Mouse (Mus musculus): ENCODE data around the gene Ugt1a8. TPM values are rescaled to one million over a fixed set of nuclear protein-coding genes. Genes with fewer than 3 reads are reported as not detected.
"Not testable (repeated sequence)": the region's sequence is repeated elsewhere in the genome, so short reads cannot be mapped to it uniquely, and the experiment has no call there.

Ugt1a8 gene
- not detected in 2 replicates for polyA plus RNA-seq (2012; rRNA removed)

- 38% methylated on average over 3 of the region's 3 CpGs for WGBS
Measured at GRCm38 (mm10) chr1:88087513-88087912, at the start of gene Ugt1a8. Ugt1a8 (plus strand) TSS chr1:88087813.

GRCm38 (mm10) chr1:88043044-88043443 is 44.6 kb upstream of the Ugt1a8 start:
- WGBS, result 83% methylated on average over 1 of the region's 2 CpGs
- DNase-seq (ENCODE audit: low read depth, low spot score), result not testable (repeated sequence)

More at GRCm38 (mm10) chr1:88087513-88087912, at the start of gene Ugt1a8:
- no peak for DNase-seq (ENCODE audit: low read depth, low spot score)

- not testable (repeated sequence) for DNase-seq (ENCODE audit: low read depth, low spot score)
- 76% methylated on average over 4 of the region's 5 CpGs for WGBS
Measured at GRCm38 (mm10) chr1:88044832-88045437, 42.7 kb upstream of the Ugt1a8 start.

GRCm38 (mm10) chr1:88047408-88047807 is 40.2 kb upstream of the Ugt1a8 start:
- DNase-seq (ENCODE audit: low read depth, low spot score), result not testable (repeated sequence)
- WGBS, result 94% methylated on average over 2 of the region's 2 CpGs

- 63% methylated on average over 1 of the region's 1 CpGs for WGBS
- DNase-seq (ENCODE audit: low read depth, low spot score), result no peak
Measured at GRCm38 (mm10) chr1:88055088-88055487, 32.5 kb upstream of the Ugt1a8 start, which contains the start of gene Ugt1a10. Ugt1a10 (plus strand) TSS chr1:88055388.

GRCm38 (mm10) chr1:88066472-88067102 is 21.0 kb upstream of the Ugt1a8 start:
- DNase-seq (ENCODE audit: low read depth, low spot score), result not testable (repeated sequence)
- 89% methylated on average over 1 of the region's 2 CpGs for WGBS

GRCm38 (mm10) chr1:88070495-88070894 is 17.1 kb upstream of the Ugt1a8 start, which contains the start of gene Ugt1a9:
Ugt1a9 (plus strand) TSS chr1:88070800.
- 28% methylated on average over 2 of the region's 2 CpGs for WGBS
- DNase-seq (ENCODE audit: low read depth, low spot score), result no peak

- WGBS, result 83% methylated on average over 4 of the region's 4 CpGs
Measured at GRCm38 (mm10) chr1:88070902-88071301, 16.7 kb upstream of the Ugt1a8 start.

GRCm38 (mm10) chr1:88074471-88074870 is 13.1 kb upstream of the Ugt1a8 start:
- no peak for DNase-seq (ENCODE audit: low read depth, low spot score)
- whole genome bisulfite sequencing, result 87% methylated on average over 2 of the region's 2 CpGs

More at GRCm38 (mm10) chr1:88070902-88071301, 16.7 kb upstream of the Ugt1a8 start:
- no peak for DNase-seq (ENCODE audit: low read depth, low spot score)

GRCm38 (mm10) chr1:88077128-88077527 is 10.5 kb upstream of the Ugt1a8 start:
- 85% methylated on average over 1 of the region's 1 CpGs for WGBS
- no peak for DNase-seq (ENCODE audit: low read depth, low spot score)

- 96% methylated on average over 1 of the region's 1 CpGs for WGBS
Measured at GRCm38 (mm10) chr1:88081670-88082069, 5.9 kb upstream of the Ugt1a8 start.

GRCm38 (mm10) chr1:88086125-88086524 is 1.5 kb upstream of the Ugt1a8 start:
- WGBS, result 25% methylated on average over 1 of the region's 1 CpGs
- no peak for DNase-seq (ENCODE audit: low read depth, low spot score)

More at GRCm38 (mm10) chr1:88081670-88082069, 5.9 kb upstream of the Ugt1a8 start:
- no peak for DNase-seq (ENCODE audit: low read depth, low spot score)

GRCm38 (mm10) chr1:88092341-88092740 is 4.7 kb downstream of the Ugt1a8 start:
- no peak for DNase-seq (ENCODE audit: low read depth, low spot score)

- WGBS, result 18% methylated on average over 3 of the region's 3 CpGs
- DNase-seq (ENCODE audit: low read depth, low spot score), result not testable (repeated sequence)
Measured at GRCm38 (mm10) chr1:88094270-88094676, 6.7 kb downstream of the Ugt1a8 start.

- DNase-seq (ENCODE audit: low read depth, low spot score), result peak; percentile 61
- WGBS, result 3% methylated on average over 10 of the region's 10 CpGs
Measured at GRCm38 (mm10) chr1:88094941-88095492, 7.4 kb downstream of the Ugt1a8 start, which contains the start of gene Ugt1a7c. Ugt1a7c (plus strand) TSS chr1:88095062.

GRCm38 (mm10) chr1:88098546-88098945 is 10.9 kb downstream of the Ugt1a8 start:
- not testable (repeated sequence) for DNase-seq (ENCODE audit: low read depth, low spot score)
- WGBS, result 47% methylated on average over 3 of the region's 3 CpGs

- not testable (repeated sequence) for DNase-seq (ENCODE audit: low read depth, low spot score)
- 68% methylated on average over 2 of the region's 2 CpGs for WGBS
Measured at GRCm38 (mm10) chr1:88099691-88100090, 12.1 kb downstream of the Ugt1a8 start.

GRCm38 (mm10) chr1:88103019-88103418 is 15.4 kb downstream of the Ugt1a8 start, which contains the start of gene Ugt1a6b:
Ugt1a6b (plus strand) TSS chr1:88103252.
- not testable (repeated sequence) for DNase-seq (ENCODE audit: low read depth, low spot score)
- 19% methylated on average over 3 of the region's 3 CpGs for WGBS

- 49% methylated on average over 5 of the region's 5 CpGs for WGBS
- not testable (repeated sequence) for DNase-seq (ENCODE audit: low read depth, low spot score)
Measured at GRCm38 (mm10) chr1:88103697-88104468, 16.3 kb downstream of the Ugt1a8 start.
